Mouse (Mus musculus): ENCODE measurements around the gene Kctd8. TPM values are rescaled to one million over a fixed set of nuclear protein-coding genes. Genes with fewer than 3 reads are reported as not detected.
"Not testable (repeated sequence)": the region's sequence is repeated elsewhere in the genome, so short reads cannot be mapped to it uniquely, and the experiment has no call there.

The Kctd8 gene
- not detected in 2 replicates for total RNA-seq (2017)

- peak in 1 of 2 experiments; percentile 36; a peak in 2 of 4 replicates for ATAC-seq (replicated peaks in 1 of 2; ENCODE audit: insufficient read depth in 1 of 2, low FRiP score in 2 of 2, low TSS enrichment in 1 of 2, low read depth in 1 of 2, poor library complexity in 2 of 2, severe bottlenecking in 2 of 2)
These were observed at the start of gene Kctd8 for GRCm38 (mm10) chr5:69340919-69341801. Gene Kctd8 (minus strand): TSS chr5:69341679.

- no peak for ATAC-seq (replicated peaks in 1 of 2; ENCODE audit: insufficient read depth in 1 of 2, low FRiP score in 2 of 2, low TSS enrichment in 1 of 2, low read depth in 1 of 2, poor library complexity in 2 of 2, severe bottlenecking in 2 of 2)
These were observed 37.6 kb upstream of the Kctd8 start for GRCm38 (mm10) chr5:69379072-69379471.

GRCm38 (mm10) chr5:69350596-69350995, 9.1 kb upstream of the Kctd8 start:
- ATAC-seq (replicated peaks in 1 of 2; ENCODE audit: insufficient read depth in 1 of 2, low FRiP score in 2 of 2, low TSS enrichment in 1 of 2, low read depth in 1 of 2, poor library complexity in 2 of 2, severe bottlenecking in 2 of 2): no peak

- ATAC-seq (replicated peaks in 1 of 2; ENCODE audit: insufficient read depth in 1 of 2, low FRiP score in 2 of 2, low TSS enrichment in 1 of 2, low read depth in 1 of 2, poor library complexity in 2 of 2, severe bottlenecking in 2 of 2): 0 out of 4 replicates have a peak, but pooled peaks of 1 of the 2 experiments have one; percentile 5
These were observed 1.2 kb downstream of the Kctd8 start for GRCm38 (mm10) chr5:69340102-69340918.

GRCm38 (mm10) chr5:69339623-69339970, 1.9 kb downstream of the Kctd8 start:
- ATAC-seq (replicated peaks in 1 of 2; ENCODE audit: insufficient read depth in 1 of 2, low FRiP score in 2 of 2, low TSS enrichment in 1 of 2, low read depth in 1 of 2, poor library complexity in 2 of 2, severe bottlenecking in 2 of 2): no peak

GRCm38 (mm10) chr5:69338916-69339622, 2.4 kb downstream of the Kctd8 start:
- ATAC-seq (replicated peaks in 1 of 2; ENCODE audit: insufficient read depth in 1 of 2, low FRiP score in 2 of 2, low TSS enrichment in 1 of 2, low read depth in 1 of 2, poor library complexity in 2 of 2, severe bottlenecking in 2 of 2): no peak

- no peak for ATAC-seq (replicated peaks in 1 of 2; ENCODE audit: insufficient read depth in 1 of 2, low FRiP score in 2 of 2, low TSS enrichment in 1 of 2, low read depth in 1 of 2, poor library complexity in 2 of 2, severe bottlenecking in 2 of 2)
These were observed 13.9 kb downstream of the Kctd8 start for GRCm38 (mm10) chr5:69327561-69327960.

- ATAC-seq (replicated peaks in 1 of 2; ENCODE audit: insufficient read depth in 1 of 2, low FRiP score in 2 of 2, low TSS enrichment in 1 of 2, low read depth in 1 of 2, poor library complexity in 2 of 2, severe bottlenecking in 2 of 2): no peak
These were observed 16.8 kb downstream of the Kctd8 start for GRCm38 (mm10) chr5:69324566-69325230.

GRCm38 (mm10) chr5:69312611-69313010, 28.9 kb downstream of the Kctd8 start:
- no peak for ATAC-seq (replicated peaks in 1 of 2; ENCODE audit: insufficient read depth in 1 of 2, low FRiP score in 2 of 2, low TSS enrichment in 1 of 2, low read depth in 1 of 2, poor library complexity in 2 of 2, severe bottlenecking in 2 of 2)

GRCm38 (mm10) chr5:69301665-69302064, 39.8 kb downstream of the Kctd8 start:
- ATAC-seq (replicated peaks in 1 of 2; ENCODE audit: insufficient read depth in 1 of 2, low FRiP score in 2 of 2, low TSS enrichment in 1 of 2, low read depth in 1 of 2, poor library complexity in 2 of 2, severe bottlenecking in 2 of 2): no peak

- no peak for ATAC-seq (replicated peaks in 1 of 2; ENCODE audit: insufficient read depth in 1 of 2, low FRiP score in 2 of 2, low TSS enrichment in 1 of 2, low read depth in 1 of 2, poor library complexity in 2 of 2, severe bottlenecking in 2 of 2)
These were observed 49.1 kb downstream of the Kctd8 start for GRCm38 (mm10) chr5:69292353-69292752.

- no peak for ATAC-seq (replicated peaks in 1 of 2; ENCODE audit: insufficient read depth in 1 of 2, low FRiP score in 2 of 2, low TSS enrichment in 1 of 2, low read depth in 1 of 2, poor library complexity in 2 of 2, severe bottlenecking in 2 of 2)
These were observed 57.1 kb downstream of the Kctd8 start for GRCm38 (mm10) chr5:69284359-69284758.

- no peak for ATAC-seq (replicated peaks in 1 of 2; ENCODE audit: insufficient read depth in 1 of 2, low FRiP score in 2 of 2, low TSS enrichment in 1 of 2, low read depth in 1 of 2, poor library complexity in 2 of 2, severe bottlenecking in 2 of 2)
These were observed 89.1 kb downstream of the Kctd8 start for GRCm38 (mm10) chr5:69252366-69252765.

- no peak for ATAC-seq (replicated peaks in 1 of 2; ENCODE audit: insufficient read depth in 1 of 2, low FRiP score in 2 of 2, low TSS enrichment in 1 of 2, low read depth in 1 of 2, poor library complexity in 2 of 2, severe bottlenecking in 2 of 2)
These were observed 99.5 kb downstream of the Kctd8 start for GRCm38 (mm10) chr5:69241931-69242330.

GRCm38 (mm10) chr5:69233560-69233959, 107.9 kb downstream of the Kctd8 start:
- ATAC-seq (replicated peaks in 1 of 2; ENCODE audit: insufficient read depth in 1 of 2, low FRiP score in 2 of 2, low TSS enrichment in 1 of 2, low read depth in 1 of 2, poor library complexity in 2 of 2, severe bottlenecking in 2 of 2): no peak

- not testable (repeated sequence) for ATAC-seq (replicated peaks in 1 of 2; ENCODE audit: insufficient read depth in 1 of 2, low FRiP score in 2 of 2, low TSS enrichment in 1 of 2, low read depth in 1 of 2, poor library complexity in 2 of 2, severe bottlenecking in 2 of 2)
These were observed 109.8 kb downstream of the Kctd8 start for GRCm38 (mm10) chr5:69231649-69232048.

GRCm38 (mm10) chr5:69227147-69227546, 114.3 kb downstream of the Kctd8 start:
- no peak for ATAC-seq (replicated peaks in 1 of 2; ENCODE audit: insufficient read depth in 1 of 2, low FRiP score in 2 of 2, low TSS enrichment in 1 of 2, low read depth in 1 of 2, poor library complexity in 2 of 2, severe bottlenecking in 2 of 2)
